Mouse (Mus musculus) embryo, embryonic 9.5 days (tissue): ENCODE measurements around the gene Erc2.

Experiments
- DNase-seq: peaks from one replicate; pipeline ENCODE4 v3.0.0-alpha.2; 2017; ENCODE audit errors: extremely low spot score

Gene Erc2

GRCm38 (mm10) chr14:27937922-27938321, 315.7 kb downstream of the Erc2 start:
- DNase-seq = no peak

- no peak for DNase-seq
Observed at GRCm38 (mm10) chr14:27945276-27945675, 323.0 kb downstream of the Erc2 start.

GRCm38 (mm10) chr14:27946211-27946610, 324.0 kb downstream of the Erc2 start:
- DNase-seq = no peak

- no peak for DNase-seq
Observed at GRCm38 (mm10) chr14:27948391-27948790, 326.2 kb downstream of the Erc2 start.

GRCm38 (mm10) chr14:27953814-27954213, 331.6 kb downstream of the Erc2 start:
- DNase-seq = no peak

GRCm38 (mm10) chr14:27956801-27957200, 334.6 kb downstream of the Erc2 start:
- DNase-seq = no peak

- no peak for DNase-seq
Observed at GRCm38 (mm10) chr14:27973701-27974100, 351.5 kb downstream of the Erc2 start.

- no peak for DNase-seq
Observed at GRCm38 (mm10) chr14:27975661-27976060, 353.4 kb downstream of the Erc2 start.

- DNase-seq = no peak
Observed at GRCm38 (mm10) chr14:27984758-27985157, 362.5 kb downstream of the Erc2 start.

GRCm38 (mm10) chr14:27985201-27985600, 363.0 kb downstream of the Erc2 start:
- DNase-seq = no peak

- DNase-seq = no peak
Observed at GRCm38 (mm10) chr14:27987422-27987821, 365.2 kb downstream of the Erc2 start.

GRCm38 (mm10) chr14:27998551-27998950, 376.3 kb downstream of the Erc2 start:
- no peak for DNase-seq

- no peak for DNase-seq
Observed at GRCm38 (mm10) chr14:28004023-28004422, 381.8 kb downstream of the Erc2 start.

- no peak for DNase-seq
Observed at GRCm38 (mm10) chr14:28010536-28011280, 388.5 kb downstream of the Erc2 start.

- no peak for DNase-seq
Observed at GRCm38 (mm10) chr14:28023199-28023598, 401.0 kb downstream of the Erc2 start.

- DNase-seq = no peak
Observed at GRCm38 (mm10) chr14:28030870-28031269, 408.6 kb downstream of the Erc2 start.

- DNase-seq = no peak
Observed at GRCm38 (mm10) chr14:28035013-28035412, 412.8 kb downstream of the Erc2 start.

- DNase-seq = no peak
Observed at GRCm38 (mm10) chr14:28043095-28043494, 420.9 kb downstream of the Erc2 start.

GRCm38 (mm10) chr14:28051646-28052045, 429.4 kb downstream of the Erc2 start:
- no peak for DNase-seq

- peak; percentile 15 for DNase-seq
Observed at GRCm38 (mm10) chr14:28057159-28057884, 435.1 kb downstream of the Erc2 start.

- DNase-seq = peak; percentile 57
Observed at GRCm38 (mm10) chr14:28057885-28058860, 435.9 kb downstream of the Erc2 start.

GRCm38 (mm10) chr14:28060891-28061290, 438.7 kb downstream of the Erc2 start:
- no peak for DNase-seq
